Mouse (Mus musculus) telencephalon, adult 2 months (tissue): ENCODE results near the gene Top1.

Experiments used
- DNase-seq: peaks from one replicate; pipeline ENCODE4 v3.0.0-alpha.2; 2011; ENCODE audit warnings: low read depth, low spot score

Gene Top1

DNA sequence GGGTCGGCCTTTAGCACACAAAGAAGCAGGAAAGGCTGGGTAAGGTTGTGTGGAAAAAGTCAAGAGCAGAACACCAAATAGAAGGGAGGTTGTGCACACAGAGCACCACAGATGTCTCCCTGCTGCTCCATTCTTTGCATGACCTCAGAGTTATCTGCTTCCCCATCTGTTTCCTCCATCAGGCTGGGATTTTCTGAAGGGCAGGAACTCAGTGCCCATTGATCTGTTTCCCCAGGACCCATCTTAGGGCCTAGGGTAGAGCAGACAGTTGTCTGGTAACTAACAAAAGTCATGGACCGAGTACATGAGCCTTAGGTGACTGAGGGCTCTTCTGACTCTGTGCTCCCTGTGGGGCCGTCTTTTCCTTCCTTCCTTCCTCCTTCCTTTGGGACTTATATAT lies 95.9 kb downstream of the Top1 start:
- no peak for DNase-seq

DNA sequence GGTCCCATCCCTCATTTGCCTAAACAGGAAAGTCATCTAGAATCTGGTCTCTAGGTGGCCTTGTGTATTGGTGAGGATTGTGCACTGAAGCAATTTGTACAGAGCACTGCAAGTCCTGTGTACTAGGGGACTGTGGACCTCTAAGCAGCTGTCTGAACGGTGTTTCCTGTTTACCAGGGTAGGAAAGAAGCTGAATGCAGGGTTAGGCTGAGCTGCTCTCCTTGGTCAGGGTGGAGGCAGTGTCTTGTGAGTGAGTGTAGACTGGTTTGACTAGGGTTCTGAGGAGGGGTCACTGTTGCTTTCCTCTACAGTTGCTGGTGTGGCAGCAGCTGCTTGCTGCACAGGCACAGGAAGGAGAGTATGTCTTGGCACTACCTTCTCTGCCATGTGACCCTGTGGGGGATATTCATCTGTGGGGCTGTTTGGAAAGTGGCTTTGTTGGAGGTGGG lies 96.5 kb downstream of the Top1 start:
- DNase-seq, result no peak

DNA sequence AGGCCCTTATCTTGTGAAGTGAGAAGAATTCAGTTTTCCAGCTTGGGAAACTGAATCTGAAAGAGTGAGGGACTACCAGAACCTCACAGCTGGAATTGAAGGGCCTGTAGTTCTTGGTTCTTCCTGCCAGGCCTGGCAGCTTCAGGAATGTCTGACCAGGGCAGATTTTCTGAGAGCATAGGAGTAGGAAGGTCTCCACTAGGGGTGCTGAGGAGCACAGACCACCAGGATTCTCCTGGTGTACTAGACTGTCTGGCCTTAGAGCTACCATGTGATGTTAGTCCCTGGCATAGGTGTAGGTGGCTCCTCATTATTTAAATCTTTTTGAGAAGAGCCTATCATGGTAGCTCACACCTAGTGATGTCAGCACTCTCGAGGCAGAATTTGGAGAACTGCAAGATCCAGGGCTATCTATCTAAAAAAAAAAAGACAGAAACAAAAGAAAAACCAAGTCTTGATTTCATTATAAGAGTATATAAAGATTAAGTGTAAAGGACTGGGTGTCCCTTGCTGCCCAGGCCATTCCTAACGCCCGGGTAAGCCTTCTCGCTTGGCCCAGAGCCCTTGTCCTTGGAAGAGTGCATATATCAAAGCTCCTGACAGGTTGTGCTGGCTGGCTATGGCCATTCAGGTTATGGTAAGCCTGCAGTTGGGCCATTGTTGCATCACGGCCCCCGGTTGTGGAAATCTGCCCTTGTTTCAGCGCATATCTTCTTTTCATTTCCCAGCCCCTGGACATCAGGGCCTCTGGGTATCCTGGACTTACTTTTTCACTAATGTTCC lies 98.5 kb downstream of the Top1 start:
- no peak for DNase-seq

DNA sequence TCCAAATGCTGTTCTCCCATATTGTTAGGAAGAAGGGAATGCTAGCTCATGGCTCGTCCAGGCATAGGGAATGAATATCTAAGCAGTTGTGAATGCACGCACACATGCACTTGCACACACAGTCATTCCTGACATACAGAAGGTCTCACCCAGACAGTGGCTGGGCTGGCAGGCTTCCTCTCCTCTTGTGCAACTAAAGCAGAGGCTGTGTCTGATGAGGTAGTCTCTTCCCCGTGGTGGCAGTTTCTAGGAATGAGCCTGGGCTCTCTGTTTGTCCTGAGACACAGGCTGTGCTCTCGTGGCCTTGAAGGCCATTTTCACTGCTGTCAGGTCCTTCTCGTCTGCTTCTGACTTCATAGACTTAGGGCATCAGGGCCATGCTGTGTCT lies 99.1 kb downstream of the Top1 start:
- DNase-seq, result no peak

DNA sequence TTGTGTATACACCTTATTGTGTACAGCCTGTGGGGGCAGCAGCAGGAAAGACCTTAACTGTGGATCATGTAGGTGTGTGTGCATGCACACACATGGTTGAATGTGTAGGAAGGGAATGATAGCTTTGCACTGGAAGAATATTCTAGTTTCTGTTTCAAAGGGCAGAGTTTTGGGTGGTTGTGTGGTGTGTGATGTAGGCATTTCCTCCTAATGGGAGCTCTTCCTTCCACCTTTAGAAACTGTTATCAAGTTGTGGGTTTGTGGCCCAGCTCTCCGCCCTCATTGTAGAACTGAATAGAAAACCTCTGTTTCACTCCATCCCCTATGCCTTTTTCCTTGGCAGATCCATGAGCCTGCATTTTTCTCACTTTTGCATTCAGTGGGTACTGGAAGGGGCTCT lies 99.8 kb downstream of the Top1 start:
- no peak for DNase-seq

DNA sequence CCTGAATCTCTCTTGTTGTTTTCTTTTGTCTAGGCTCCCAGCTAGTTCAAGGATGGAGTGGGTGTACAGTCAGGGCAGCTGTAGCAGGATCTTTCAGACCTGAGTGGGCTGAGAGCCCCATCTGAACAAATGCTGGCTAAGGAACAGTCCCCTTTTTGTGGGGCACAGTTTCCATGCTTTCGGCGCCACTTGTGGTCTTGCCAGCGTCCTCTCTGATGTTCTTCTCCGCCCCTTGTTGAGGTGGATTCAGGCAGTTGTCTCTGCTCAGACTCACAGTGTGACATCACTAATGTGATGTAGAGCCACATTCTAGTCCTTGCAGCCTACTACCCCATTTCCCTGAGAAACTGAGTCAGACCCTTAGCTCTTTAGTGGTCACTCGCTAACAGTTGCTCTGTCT lies 100.9 kb downstream of the Top1 start:
- no peak for DNase-seq

DNA sequence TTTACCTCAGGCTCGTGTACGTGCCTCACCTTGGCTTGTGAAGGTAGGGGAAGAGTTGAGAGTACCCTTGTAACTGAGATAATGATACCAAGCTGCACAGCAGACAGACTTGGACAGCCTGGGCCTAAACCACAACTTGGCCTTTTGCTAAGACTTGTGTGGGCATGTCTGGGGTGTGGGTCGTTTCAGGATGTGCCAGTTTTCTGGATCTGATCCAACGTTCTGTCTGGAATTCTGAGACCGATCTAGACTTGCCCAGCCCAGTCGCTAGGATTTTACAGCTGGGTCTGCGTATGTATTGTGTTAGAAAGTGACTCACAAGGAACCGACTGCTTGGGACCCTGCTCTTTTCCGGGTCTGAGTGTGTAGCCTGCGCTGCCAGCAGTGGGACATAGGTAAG lies 101.4 kb downstream of the Top1 start:
- no peak for DNase-seq

DNA sequence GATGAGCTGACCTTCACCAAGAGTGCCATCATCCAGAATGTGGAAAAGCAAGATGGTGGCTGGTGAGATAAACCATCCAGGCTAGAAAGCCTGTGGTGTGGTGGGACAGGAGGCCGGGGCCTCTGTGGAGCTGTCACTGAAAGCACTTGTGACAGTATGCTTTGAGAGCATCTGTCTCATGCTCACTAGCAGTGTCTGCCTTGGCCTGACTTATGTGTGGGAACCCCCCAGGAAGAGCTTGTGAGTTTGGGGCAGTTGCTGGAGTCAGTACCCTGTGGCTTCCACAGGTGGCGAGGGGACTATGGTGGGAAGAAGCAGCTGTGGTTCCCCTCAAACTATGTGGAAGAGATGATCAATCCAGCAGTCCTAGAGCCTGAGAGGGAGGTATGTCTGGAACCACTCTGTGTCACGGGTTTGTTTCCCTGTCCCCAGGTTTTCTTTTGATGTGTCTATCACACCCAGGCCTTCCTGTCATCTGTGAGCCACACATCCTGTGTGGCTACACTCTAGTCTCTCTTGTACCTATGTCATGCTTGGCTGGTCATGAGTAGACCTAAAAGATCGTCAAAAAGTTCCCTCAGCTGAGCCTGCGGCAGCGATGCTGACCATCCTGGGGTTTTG lies 111.0 kb downstream of the Top1 start:
- DNase-seq, result no peak

DNA sequence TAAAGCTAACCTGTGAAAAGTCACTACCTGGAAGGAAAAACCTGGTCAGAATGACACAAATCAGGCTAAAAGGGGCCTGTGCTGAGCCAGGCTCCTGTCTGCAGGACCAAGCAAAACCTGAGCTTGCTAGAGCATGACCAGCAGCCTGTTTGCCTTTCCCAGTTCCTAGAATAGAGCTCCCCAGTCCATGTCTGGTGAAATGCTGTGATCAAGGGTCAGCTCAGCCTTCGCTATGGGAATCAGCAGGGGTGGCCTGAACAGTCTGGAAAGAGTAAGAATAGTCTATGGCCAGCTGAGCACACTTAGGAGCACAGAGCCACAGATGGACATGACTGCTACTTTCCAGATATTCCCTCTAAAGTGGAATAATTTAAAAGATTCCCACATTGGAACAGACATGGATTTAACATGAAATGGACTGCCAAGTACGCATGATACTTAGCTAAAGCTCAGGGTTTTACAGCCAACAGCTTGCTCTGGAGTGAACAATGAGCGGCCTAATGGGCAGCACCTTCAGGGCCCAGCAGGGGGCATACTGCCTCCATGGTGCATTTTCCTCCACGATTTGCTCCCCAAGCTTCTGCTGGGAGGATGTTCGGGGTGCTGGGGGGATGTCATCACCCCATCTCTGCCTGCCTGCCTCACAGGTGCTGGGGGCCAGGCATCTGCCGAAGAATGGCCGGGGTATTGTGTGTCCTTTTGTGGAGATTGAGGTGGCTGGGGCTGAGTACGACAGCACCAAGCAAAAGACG lies 114.9 kb downstream of the Top1 start:
- no peak for DNase-seq

DNA sequence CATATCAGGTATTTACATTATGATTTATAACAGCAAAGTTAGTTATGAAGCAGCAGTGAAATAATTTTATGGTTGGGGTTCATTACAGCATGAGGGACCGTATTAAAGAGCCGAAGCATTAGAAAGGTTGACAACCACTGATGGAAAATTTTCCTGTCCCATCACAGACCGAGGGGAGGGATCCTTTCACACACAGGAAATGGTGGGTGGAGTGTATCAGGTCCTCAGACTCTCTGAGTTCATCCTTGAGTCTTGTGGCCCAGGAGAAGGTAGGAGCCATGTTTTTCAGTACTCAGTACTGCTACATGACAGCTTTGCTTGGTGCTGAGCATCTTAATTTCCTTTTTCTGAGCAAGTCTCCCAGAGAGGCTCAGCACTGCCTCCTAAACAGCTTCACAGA lies 118.1 kb downstream of the Top1 start:
- DNase-seq, result no peak

DNA sequence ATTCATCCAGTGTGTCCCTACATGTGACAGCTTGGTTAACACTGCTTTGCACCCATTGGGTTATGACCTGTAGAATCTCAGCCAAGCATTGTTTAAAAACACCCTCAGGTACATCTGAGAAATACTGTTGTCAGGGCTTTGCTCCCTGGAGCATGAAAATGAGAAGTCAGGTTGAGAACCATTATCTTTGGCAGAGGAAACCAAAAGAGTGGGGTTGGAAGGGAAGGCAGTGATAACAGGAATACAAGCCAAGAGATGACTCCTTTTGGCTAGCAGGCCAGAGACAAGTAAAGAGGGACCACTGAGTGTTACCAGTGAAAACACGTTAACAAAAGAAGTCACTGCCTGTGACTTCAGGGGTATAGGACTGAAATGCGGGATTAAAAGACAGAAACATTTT lies 118.7 kb downstream of the Top1 start:
- DNase-seq, result no peak

DNA sequence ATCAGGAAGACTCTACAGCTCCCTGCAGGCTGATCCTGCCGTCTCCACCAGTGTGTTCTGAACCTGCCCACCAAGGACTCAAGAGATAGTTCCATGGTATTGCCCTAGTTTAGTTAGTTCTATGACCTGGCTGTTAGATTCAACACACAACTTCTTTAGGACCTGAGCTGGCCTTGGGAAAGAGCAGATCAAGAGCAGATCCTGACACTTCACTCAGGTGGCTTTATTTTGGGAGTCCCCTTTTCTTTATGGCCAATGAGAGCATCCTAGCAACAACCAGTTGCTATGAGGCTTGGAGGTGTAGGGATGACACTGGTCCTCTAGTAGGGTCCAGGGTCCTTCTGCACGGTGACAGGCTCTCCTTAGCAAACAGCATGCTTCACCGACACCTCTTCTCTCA lies 119.4 kb downstream of the Top1 start:
- no peak for DNase-seq

DNA sequence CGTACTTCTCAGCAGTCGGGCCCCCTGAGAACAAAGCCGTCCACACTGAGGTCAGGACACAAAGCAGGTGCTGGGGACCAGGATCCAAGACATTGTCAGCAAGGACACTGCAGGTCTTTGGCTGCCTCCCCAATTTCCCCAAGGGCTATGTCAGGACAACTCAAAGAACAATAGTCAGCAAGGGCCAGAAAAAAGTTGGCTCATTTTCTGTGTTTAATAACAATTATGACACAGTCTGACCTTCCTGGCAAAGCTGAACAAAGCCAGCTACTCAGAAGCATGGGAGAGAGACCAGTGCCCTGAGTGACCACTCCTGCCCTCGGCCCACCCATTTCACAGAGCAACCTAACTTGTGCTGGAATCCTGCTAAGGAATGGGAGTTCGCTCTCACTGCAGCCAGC lies 120.7 kb downstream of the Top1 start:
- DNase-seq, result no peak

DNA sequence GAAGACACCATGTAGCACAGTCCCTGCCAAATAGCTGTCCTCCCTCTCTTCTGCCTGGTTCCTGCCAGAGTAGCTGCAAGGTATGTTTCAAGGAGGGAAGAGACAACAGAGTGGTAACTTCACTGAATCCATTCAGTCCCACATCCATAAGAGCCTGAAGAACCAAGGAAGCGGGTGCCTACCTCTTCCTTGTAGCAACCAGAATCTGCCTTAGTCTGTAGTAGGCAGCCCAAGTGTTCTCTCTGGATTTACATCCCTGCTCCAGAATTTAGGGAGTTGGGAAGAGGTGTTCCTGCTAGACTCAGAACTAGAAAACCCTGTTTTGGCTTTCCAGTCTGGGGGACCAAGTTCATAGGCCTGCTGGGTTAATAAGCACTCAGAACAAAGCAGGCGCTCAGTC lies 121.5 kb downstream of the Top1 start:
- DNase-seq, result no peak

DNA sequence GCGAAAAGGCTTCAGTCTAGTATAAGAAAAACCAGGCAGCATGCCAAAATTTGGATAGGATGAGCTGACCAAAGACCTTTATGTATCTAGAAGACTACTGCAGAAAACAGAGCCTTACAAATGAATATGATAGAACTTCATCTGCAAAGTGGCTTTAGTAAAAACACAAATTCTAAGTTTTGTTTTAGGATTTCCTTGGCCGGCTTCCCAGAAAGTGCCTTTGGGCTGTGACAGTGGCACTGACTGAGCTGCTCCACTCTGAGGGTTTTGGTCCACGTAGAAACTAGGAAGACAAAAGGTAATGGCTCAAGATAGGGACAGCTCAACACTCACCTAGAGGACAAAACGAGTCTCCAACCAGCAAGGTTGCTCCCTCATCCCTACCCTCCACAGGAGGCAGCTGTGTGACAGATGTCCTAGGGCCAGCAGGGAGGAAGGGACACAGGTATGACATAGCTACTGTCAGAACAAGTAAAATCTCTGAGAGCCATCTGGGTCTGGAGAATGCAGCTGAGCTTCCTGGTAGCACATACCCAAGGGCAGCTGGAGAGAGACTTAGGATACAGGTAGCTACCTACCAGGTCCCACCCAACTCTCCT lies 122.5 kb downstream of the Top1 start:
- no peak for DNase-seq

DNA sequence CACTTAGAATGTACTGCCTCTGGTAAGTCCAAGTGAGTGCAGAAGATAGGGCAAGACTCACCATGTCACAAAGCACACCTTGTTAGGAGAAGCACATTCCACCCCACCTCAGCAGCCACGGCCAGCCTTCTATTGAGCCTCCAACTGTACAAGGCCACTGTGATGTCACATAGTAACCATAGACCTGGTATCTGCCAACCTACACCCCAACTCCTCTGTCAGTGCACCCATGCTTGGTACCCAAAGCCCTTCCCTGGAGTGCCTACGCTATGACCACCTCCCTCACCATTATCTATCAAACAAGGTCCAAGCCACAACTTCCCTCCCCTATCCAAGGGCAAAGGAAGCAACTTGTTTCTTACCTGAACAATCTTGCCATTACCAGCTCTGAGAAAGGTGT lies 123.3 kb downstream of the Top1 start:
- no peak for DNase-seq

DNA sequence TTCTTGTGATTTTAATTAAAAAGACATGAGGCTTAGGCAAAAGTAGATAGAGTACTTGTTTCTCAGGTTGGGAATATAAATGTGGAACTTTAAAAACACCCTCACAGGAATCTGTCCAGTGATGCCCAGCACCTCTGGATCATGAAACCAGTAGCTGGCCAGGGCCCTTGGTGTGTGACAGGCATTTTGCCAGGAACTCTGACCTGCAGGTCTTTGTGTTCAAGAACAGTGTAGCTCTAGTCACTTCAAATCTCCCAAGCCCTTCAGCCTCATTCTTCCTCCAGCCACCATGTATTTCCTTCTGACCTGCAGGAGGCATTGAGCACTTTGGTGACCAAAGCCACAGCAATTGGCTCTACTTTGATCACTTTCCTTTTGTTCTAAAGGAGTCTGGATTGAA lies 124.7 kb downstream of the Top1 start:
- DNase-seq, result no peak

DNA sequence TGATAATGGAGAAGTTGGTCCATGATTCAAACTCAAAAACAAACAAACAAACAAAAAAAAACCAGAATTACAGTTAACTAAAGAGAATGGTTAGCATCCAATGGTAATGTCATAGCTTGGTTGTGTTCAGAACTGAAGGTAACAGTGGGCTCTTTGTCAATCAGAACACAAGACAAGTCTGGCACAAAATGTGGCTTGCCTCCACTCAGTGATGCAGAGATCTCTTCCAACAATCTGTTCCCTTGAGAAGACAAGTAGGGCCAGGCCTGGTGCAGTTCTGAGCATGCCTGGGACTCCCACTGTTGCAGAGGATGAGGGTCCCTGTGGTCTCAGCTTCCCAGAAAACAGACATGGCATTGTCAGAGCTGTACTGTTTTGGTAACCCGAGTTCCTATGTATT lies 125.2 kb downstream of the Top1 start:
- no peak for DNase-seq

DNA sequence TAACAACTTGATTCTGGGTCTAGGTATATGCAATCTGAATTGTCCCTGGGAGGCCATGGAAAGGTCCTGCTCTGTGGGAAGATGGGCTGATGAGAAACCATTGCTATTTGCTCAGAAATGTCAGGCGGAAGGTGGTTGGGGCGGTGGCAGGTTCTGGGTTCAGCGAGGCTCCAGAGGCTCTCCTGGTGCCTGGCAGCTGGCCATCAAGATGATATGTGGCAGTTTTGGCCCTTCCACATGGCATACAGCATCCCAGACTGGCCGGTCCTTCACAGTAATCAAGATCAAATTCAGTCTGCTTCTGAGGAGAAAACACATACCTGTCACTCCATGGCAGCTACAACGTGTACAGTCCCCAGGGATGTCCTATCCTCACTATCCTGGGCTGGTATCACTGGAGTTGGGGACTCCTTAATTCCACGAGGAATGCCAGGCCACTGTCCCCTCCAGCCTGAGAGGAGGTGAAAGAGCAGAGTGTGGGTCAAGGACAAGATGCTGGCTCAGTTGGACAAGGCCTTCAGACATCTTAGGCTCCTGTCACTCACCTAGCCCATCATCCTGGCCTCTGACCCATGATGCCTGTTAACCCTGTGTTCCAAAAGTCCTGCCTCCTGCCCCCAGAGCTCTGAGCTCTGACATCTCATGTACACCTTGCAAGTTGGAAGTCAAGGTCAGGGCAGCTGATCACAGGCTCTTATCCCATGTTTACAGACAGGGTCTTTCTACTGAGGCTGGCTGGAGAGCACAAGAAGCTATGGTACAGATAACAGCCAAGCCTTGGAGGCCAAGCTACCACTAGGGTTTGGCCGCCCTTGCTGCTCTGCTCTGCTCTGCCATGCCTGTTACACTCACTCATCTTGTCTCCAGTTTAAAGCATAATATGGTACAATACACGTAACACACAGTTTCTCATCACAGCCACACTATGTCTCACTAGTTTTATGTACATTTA lies 125.9 kb downstream of the Top1 start:
- DNase-seq, result no peak
